13 mouse cellular contexts compared by ENCODE assay signal in genomic region chr13:99837180-99837579, GRCm38 (mm10).
DNase-seq lines count a peak whose midpoint lies in the region; ATAC-seq lines count a peak whose summit lies in the region.
"Had no signal": no experiment of that assay in that cellular context is flagged by ENCODE, and none has a peak within 500 bp of the region (broad histone marks: within the 10 kb centered on the region; RNA-seq: fewer than 3 reads in every experiment).

No protein-coding gene starts in this region.

- H3K4me2 ChIP-seq in forebrain, embryonic 14.5 days (ENCODE audit: low read length): no peak overlapping the region
- H3K4me2 ChIP-seq in hindbrain, embryonic 14.5 days (replicated peaks): no peak overlapping the region
- H3K4me2 ChIP-seq in midbrain, embryonic 16.5 days (ENCODE audit: low read length): peak overlapping the region; percentile 39
- no peak overlapping the region for H3K4me2 ChIP-seq in intestine, embryonic 15.5 days (replicated peaks)
- H3K4me2 ChIP-seq: embryonic facial prominence, embryonic 15.5 days; heart, embryonic 13.5 days; liver, embryonic 11.5 days had no signal

- 0 out of 2 replicates have a peak, but pooled peaks have one; percentile 22 for ATAC-seq in frontal cortex, adult (ENCODE audit: low TSS enrichment)
- peak; percentile 38 for ATAC-seq in forebrain, embryonic 14.5 days
- 0 out of 2 replicates have a peak, but pooled peaks have one; percentile 35 for ATAC-seq in hindbrain, embryonic 14.5 days (ENCODE audit: low FRiP score)
- ATAC-seq in midbrain, embryonic 16.5 days: peak; percentile 54
- no peak for ATAC-seq in intestine, embryonic 15.5 days
- ATAC-seq: intestine, postnatal 0 days had no signal

- no peaks in the 10 kb centered on the region for H3K4me1 ChIP-seq in forebrain, embryonic 14.5 days (ENCODE audit: control insufficient read depth, insufficient read depth, low read length)
- peaks cover 18% of the 10 kb centered on the region for H3K4me1 ChIP-seq in hindbrain, embryonic 14.5 days (replicated peaks; ENCODE audit: control insufficient read depth, insufficient read depth, low read length)
- H3K4me1 ChIP-seq in midbrain, embryonic 16.5 days (ENCODE audit: control insufficient read depth, insufficient read depth, low read length): peaks cover 9% of the 10 kb centered on the region
- H3K4me1 ChIP-seq in intestine, embryonic 15.5 days (replicated peaks): peaks cover 3% of the 10 kb centered on the region; the same call in 1 of the 2 replicates

- no peaks in the 10 kb centered on the region for H3K27me3 ChIP-seq in forebrain, embryonic 14.5 days (replicated peaks; ENCODE audit: control insufficient read depth, insufficient read depth, low read length)
- no peaks in the 10 kb centered on the region for H3K27me3 ChIP-seq in hindbrain, embryonic 14.5 days (ENCODE audit: control insufficient read depth, insufficient read depth, low read length)
- no peaks in the 10 kb centered on the region for H3K27me3 ChIP-seq in midbrain, embryonic 16.5 days (ENCODE audit: control insufficient read depth, insufficient read depth, low read depth, low read length)
- H3K27me3 ChIP-seq in intestine, embryonic 15.5 days (replicated peaks): no peaks in the 10 kb centered on the region
- H3K27me3 ChIP-seq: embryonic facial prominence, embryonic 15.5 days; heart, embryonic 13.5 days had no signal

- intact Hi-C loops in gastrocnemius, postnatal 36 days (cut with DNase I): loop anchor here (2.0 to 10.0 kb wide), 4 partner anchors 322 to 692 kb away; partner anchors contain the start of gene Map1b

- H3K9me3 ChIP-seq in forebrain, embryonic 14.5 days (replicated peaks; ENCODE audit: control insufficient read depth, low read length): no peaks in the 10 kb centered on the region
- H3K9me3 ChIP-seq in hindbrain, embryonic 14.5 days (ENCODE audit: control insufficient read depth, low read length): peaks cover 4% of the 10 kb centered on the region; the same call in 1 of the 2 replicates
- H3K9me3 ChIP-seq in midbrain, embryonic 16.5 days (replicated peaks; ENCODE audit: control insufficient read depth, low read length, poor library complexity, severe bottlenecking): peaks cover 5% of the 10 kb centered on the region; the same call in 1 of the 2 replicates
- H3K9me3 ChIP-seq in intestine, embryonic 15.5 days: no peaks in the 10 kb centered on the region

- 73% methylated on average over 6 of the region's 6 CpGs for WGBS in forebrain, embryonic 14.5 days
- 28% methylated on average over 6 of the region's 6 CpGs for WGBS in hindbrain, embryonic 14.5 days
- 37% methylated on average over 6 of the region's 6 CpGs for WGBS in midbrain, embryonic 16.5 days
- 77% methylated on average over 6 of the region's 6 CpGs for WGBS in intestine, embryonic 15.5 days

- H3K36me3 ChIP-seq in forebrain, embryonic 14.5 days (ENCODE audit: control insufficient read depth, insufficient read depth, low read length): no peaks in the 10 kb centered on the region
- no peaks in the 10 kb centered on the region for H3K36me3 ChIP-seq in hindbrain, embryonic 14.5 days (replicated peaks; ENCODE audit: control insufficient read depth, insufficient read depth)
- H3K36me3 ChIP-seq in midbrain, embryonic 16.5 days (ENCODE audit: control insufficient read depth, insufficient read depth, low read length): no peaks in the 10 kb centered on the region
- H3K36me3 ChIP-seq in intestine, embryonic 15.5 days: no peaks in the 10 kb centered on the region
- H3K36me3 ChIP-seq: embryonic facial prominence, embryonic 15.5 days had no signal

- no peak overlapping the region for H3K27ac ChIP-seq in forebrain, embryonic 14.5 days (ENCODE audit: low read depth, low read length)
- H3K27ac ChIP-seq in hindbrain, embryonic 14.5 days: peak overlapping the region; percentile 40
- peak overlapping the region; percentile 73 for H3K27ac ChIP-seq in midbrain, embryonic 16.5 days (ENCODE audit: low read length)
- H3K27ac ChIP-seq in intestine, embryonic 15.5 days: no peak overlapping the region
- H3K27ac ChIP-seq: embryonic facial prominence, embryonic 15.5 days; heart, embryonic 13.5 days had no signal

- no peak overlapping the region for H3K4me3 ChIP-seq in forebrain, embryonic 14.5 days (ENCODE audit: low read depth, low read length)
- H3K4me3 ChIP-seq in hindbrain, embryonic 14.5 days (replicated peaks; ENCODE audit: low read length): no peak overlapping the region
- H3K4me3 ChIP-seq in midbrain, embryonic 16.5 days (ENCODE audit: low read depth, low read length): no peak overlapping the region
- no peak overlapping the region for H3K4me3 ChIP-seq in intestine, embryonic 15.5 days (replicated peaks)
- H3K4me3 ChIP-seq: embryonic facial prominence, embryonic 15.5 days; heart, embryonic 13.5 days had no signal

- no peak for DNase-seq in frontal cortex, postnatal 36 days (ENCODE audit: low spot score in 2 of 2)
- no peak for DNase-seq in forebrain, embryonic 14.5 days (ENCODE audit: low spot score)
- DNase-seq in hindbrain, embryonic 14.5 days (ENCODE audit: low spot score): no peak
- no peak for DNase-seq in gastrocnemius, postnatal 36 days
- no peak for DNase-seq in thymus, postnatal 25 days
- DNase-seq: thymus, adult 18-20 months had no signal

- no peak overlapping the region for H3K9ac ChIP-seq in forebrain, embryonic 14.5 days (ENCODE audit: low read length)
- no peak overlapping the region for H3K9ac ChIP-seq in hindbrain, embryonic 14.5 days
- no peak overlapping the region; the same call in 1 of the 2 replicates for H3K9ac ChIP-seq in midbrain, embryonic 16.5 days (ENCODE audit: low read depth, low read length)
- H3K9ac ChIP-seq in intestine, embryonic 15.5 days: no peak overlapping the region
- H3K9ac ChIP-seq: embryonic facial prominence, embryonic 15.5 days had no signal

Comparison
In these comparisons a context has a peak if more than half of its experiments do, and no peak if none do; other contexts are left out.
1. H3K27ac ChIP-seq: peak in hindbrain, embryonic 14.5 days (single experiment) and midbrain, embryonic 16.5 days (single experiment); none in forebrain, embryonic 14.5 days (single experiment) and intestine, embryonic 15.5 days (single experiment).